Mouse (Mus musculus) v-Abl transformed pro-B cells (cell line): ENCODE results near the gene Kdm6a.

Experiments
- in situ Hi-C, 2 experiments: fragments of 400-800 bp; cut with MboI; formaldehyde crosslinking; loops; one replicate each; pipeline ENCODE4 v1.15.1; 2025; ENCODE audit not compliant: unreplicated experiment in 2 of 2

Kdm6a gene

DNA sequence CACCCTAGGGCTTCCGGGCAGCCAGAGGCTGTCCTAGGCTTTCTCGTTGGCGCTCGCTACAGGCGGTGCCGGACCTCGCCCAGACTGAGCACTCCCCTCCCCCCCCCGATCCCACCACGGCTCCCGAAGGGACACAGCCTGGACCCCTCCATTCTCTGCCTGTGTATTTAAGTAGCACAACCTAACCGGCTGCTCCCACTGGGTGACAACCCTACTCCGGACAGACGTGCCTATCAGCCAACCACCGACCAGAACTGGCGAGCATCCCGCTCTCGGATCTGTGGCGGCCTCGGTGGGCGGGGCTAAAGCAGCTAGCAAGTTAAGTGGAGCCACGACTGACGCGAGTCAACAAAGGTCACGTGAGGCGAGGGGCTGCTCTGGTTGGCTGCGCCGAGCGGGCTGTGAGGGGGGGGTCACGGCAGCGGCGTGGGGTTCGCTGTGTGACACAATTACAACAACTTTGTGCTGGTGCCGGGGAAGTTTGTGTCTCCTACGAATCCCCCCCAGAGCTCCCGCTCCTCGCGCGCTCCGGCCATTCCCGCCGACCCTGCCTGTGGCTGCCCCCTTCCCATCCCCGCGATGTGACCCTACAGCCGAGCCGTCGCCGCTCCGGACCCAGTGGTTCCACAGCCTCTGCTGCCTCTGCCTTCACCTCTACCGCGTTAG, at the start of gene Kdm6a:
TSS of gene Kdm6a (plus strand) at position 384 of the 666 bp plus-strand sequence.
- in situ Hi-C loops: loop anchor here (5.0 to 25.0 kb wide), 3 partner anchors 80 to 600 kb away; partner anchors contain the start of gene Fundc1 (in 1 of the 2)

DNA sequence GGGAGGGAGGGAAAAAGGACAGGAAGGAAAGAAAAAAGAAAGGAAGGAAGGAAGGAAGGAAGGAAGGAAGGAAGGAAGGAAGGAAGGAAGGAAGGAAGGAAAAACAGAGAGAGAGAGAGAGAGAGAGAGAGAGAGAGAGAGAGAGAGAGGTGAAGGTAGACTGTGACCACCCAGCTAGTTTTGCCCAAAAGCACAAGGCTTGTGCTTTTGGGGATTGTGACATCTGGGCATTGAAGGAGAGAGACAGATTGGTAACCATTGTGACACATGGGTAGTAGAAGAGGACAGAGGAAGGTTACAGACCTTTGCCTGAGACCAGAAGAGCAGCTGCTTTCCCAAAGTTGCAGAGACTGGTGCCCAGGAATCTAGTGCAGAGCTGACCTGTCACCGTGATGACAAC, 16.8 kb upstream of the Kdm6a start, which contains the start of gene Dusp21:
TSS of gene Dusp21 (plus strand) at position 301 of the 400 bp plus-strand sequence.
- in situ Hi-C loops: no loop called here

DNA sequence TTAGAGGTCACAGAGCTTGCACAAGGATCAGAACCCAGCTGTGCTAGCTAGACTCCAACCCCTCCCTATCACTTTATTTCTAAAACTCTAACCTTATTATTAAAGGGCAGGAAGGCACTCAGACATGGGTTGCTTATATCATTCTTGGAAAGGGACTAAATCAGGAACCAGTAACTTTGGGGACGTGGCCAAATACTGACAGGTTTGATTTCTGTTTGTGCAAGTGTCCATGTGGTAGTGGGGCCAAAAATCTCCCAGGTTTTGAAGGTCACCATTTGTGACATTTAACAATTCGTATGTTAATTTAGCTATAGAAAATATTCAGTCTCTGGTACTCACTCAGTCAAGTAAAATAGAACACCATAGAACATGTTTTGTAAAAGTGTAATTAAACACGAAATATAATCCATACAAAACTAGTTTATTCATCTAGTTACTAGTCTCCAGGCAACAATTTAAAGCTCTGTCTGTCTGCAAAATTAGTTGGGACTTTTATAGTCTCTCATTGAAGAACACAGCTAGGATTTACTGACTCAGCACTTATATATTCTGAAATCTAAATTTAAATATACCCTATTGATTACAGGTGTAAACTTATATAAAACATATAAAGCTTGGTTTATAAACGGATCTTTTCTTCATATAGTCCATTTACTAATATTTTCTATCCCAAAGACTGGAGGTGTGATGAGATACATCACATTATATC, 1.5 kb upstream of the Kdm6a start:
- in situ Hi-C loops: loop anchor here (5.0 to 25.0 kb wide), 3 partner anchors 81 to 599 kb away; partner anchors contain the start of gene Fundc1 (in 1 of the 2)

DNA sequence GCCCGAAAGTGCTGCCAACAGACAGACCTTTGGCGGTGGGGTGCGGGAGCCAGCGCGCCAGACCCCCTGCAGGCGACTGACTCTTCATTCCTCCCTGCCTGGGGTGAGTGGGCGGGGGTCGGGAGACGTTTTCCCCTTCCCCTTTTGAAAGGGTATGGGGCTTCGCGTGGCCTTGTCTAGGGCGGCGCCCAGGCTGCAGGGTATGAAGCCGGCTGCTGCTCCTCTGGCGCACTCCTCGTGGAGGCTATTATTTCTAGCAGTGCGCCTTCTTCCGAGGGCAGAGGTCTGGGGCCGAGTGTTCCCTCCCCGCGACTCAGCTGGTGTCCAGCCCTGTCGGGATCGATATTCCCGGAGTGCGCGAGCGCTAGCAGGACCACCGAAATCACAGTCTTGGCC, 581 bp upstream of the Kdm6a start:
- in situ Hi-C loops: loop anchor here (5.0 to 25.0 kb wide), 3 partner anchors 81 to 599 kb away; partner anchors contain the start of gene Fundc1 (in 1 of the 2)

DNA sequence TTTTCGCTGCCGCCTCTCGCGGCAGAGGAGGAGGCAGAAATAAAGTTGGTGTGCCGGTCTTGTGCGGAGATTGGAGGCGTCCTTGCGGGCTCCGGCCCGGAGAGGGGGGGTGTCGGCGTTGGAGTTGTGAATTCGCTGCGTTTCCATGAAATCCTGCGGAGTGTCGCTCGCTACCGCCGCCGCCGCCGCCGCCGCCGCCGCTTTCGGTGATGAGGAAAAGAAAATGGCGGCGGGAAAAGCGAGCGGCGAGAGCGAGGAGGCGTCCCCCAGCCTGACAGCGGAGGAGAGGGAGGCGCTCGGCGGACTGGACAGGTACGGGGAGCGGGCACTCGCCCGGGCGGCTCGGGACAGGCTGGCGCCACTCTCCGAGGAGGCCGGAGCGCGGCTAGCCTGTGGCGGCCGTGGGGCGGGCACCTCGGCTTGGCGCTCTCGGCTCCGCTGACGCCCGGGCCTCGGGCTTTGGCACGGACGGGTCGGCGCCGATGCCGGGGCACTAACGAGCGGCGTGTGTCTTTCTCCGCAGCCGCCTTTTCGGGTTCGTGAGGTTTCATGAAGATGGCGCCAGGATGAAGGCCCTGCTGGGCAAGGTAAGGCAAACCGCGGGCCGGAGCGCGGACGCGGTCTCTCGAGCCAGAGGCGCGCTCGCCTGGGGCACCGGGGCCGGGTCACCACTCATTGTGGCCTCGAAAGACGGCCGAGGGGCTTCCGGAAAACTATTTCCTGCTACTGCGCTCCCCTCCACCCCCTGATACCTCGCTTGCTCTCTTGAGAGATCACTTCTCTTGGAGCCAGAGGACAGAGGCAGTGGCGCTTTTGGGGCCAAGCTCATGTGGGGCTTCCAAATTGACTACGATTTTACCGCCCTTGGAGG, 721 bp downstream of the Kdm6a start:
- in situ Hi-C loops: loop anchor here (5.0 to 25.0 kb wide), 3 partner anchors 79 to 601 kb away; partner anchors contain the start of gene Fundc1 (in 1 of the 2)

DNA sequence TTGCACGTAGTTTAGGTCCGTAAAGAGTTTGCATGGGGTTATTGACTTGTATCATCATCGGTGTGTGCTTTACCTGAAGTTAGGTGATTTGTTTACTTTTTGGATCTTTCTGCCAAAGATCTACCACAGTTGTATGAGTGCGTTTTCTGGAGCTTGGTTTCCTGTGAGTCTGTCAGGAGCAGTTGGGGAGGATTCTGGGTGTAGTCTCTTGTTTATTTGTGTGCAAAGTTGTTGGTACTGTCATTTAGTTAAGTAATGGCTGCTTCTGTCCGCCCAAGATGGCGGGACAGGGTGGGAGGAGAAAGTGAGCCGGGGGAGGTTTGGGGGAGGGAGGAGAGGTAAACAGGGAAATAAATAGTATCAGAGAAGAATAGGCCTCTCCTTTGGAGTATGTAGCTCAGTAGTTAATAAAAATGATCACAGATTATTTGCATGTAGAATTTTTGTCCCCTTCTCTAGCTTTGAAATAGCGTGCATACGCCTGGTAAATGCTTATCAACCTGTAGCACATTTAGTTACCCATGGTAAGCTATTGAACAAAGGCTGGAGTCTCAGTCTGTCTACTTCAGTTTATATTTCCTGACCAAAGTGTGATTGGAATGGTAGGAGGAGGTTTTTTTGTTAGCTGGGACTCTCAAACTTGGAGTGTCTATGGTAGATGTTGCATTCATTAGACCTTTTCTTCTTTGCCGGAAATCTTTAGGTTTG, 1.7 kb downstream of the Kdm6a start:
- in situ Hi-C loops: loop anchor here (5.0 to 25.0 kb wide), 3 partner anchors 78 to 602 kb away; partner anchors contain the start of gene Fundc1 (in 1 of the 2)

DNA sequence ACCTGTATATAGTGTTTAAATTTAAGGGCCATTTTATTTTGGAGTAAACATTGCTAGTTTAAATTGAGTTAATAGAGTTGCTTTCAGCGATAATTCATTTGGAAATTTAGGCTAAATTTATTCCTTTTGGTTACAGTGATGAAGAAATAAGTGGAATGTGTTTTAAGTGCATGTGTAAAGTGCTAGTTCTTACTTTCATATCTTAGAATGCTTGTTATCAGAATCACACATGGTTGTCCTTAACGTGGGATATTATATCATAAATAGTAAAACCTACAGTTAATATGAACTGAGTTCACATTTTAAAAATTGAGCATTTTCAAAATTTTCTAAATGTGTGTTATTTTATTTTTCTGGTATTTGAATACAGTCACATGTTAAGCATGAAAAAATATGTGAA, 2.7 kb downstream of the Kdm6a start:
- in situ Hi-C loops: loop anchor here (10.0 to 25.0 kb wide), 2 partner anchors 80 to 603 kb away; partner anchors contain the start of gene Fundc1 (in 1 of the 2)

DNA sequence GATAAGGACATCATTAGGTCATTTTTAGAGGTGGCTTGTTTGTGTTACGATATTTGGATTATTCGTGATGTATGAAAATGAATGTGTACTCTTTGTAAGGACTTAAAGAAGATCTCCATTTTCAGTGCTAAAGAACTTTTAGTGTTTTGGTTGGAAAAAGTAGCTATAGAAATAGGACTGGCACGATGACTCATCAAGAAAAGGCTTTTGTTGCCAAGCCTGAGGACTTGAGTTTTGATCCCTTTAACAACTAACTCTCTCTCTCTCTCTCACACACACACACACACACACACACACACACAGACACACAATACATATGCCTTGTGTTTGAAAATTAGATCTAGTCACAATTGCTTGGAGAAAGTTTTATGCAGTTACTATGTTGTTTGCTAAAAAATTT, 4.6 kb downstream of the Kdm6a start:
- in situ Hi-C loops: loop anchor here (10.0 to 25.0 kb wide), 2 partner anchors 78 to 605 kb away; partner anchors contain the start of gene Fundc1 (in 1 of the 2)

DNA sequence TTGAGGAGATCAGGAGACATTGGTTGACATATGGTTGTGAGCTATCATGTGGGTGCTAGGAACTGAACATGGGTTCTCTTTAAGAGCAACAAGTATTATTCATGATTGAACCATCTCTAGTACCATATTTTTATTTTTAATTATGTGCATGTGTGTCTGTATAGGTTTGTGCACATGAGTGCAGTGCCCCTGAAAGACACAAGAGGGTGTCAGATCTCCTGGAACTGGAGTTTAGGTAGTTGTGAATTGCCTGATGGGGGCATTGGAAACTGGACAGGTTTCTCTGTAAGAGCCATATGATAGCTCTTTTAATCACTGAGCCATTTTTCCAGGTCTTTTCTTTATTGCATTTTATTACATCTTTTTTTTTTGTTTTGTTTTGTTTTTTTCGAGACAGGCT, 6.6 kb downstream of the Kdm6a start:
- in situ Hi-C loops: loop anchor here (10.0 to 25.0 kb wide), 2 partner anchors 76 to 607 kb away; partner anchors contain the start of gene Fundc1 (in 1 of the 2)

DNA sequence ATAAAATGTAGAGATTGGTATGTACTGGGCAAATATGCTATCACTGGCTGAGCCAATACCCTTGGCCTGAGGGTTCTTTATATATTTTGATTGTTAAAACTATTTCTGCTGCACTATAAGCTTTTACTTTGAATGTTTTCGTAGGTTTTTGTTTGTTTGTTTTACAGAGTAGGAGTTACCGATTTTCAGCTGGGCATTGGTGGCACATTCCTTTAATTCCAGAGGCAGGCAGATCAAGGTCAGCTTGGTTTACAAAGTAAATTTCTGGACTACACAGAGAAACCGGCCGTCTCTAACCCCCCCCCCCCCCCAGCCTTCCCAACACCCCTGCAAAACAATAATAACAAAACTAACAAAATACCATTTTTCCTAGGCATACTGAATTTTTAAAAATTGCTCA, 12.5 kb downstream of the Kdm6a start:
- in situ Hi-C loops: loop anchor here (25.0 kb wide), 1 partner anchor 613 kb away; the partner anchor contains the start of gene Fundc1 (in 2 of the 2)

DNA sequence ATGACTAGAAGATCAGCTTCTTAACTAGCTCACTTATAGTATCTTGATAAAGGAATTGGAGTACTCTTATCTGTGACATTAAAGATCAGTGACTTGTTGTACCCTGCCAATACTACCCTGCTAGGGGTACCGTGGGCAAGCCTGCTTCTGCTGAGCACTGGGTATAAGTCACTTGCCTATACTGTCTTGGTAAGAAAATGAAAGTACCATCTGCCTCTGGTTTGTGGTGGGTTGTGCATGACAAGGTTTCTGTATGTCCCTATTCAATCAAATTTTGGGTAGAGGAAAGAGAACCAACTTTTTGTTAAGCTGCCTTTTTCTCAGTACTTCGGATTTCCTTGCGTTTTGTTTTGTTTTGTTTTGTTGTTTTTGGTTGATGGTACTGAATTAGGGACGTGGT, 15.4 kb downstream of the Kdm6a start:
- in situ Hi-C loops: loop anchor here in 1 of 2 experiments (25.0 kb wide), 1 partner anchor 616 kb away; the partner anchor contains the start of gene Fundc1

DNA sequence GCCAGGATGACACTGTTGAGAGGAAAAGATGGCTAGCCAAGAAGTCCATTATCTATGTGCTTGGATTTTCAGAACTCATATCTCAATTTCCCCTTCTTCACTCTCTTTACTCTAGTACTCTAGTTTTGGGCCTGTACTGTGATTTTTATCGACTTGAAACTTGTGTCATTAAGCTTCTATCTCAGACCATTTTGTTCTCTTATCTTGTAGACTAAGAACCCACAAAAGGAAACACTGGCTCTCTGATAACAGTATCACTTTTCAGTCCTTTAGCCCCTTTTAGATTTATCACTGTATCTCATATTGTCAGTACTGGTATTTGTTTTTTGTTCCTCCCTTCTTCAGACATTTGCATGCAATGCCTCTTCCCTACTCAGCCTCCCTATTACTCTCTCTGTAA, 17.1 kb downstream of the Kdm6a start:
- in situ Hi-C loops: loop anchor here in 1 of 2 experiments (25.0 kb wide), 1 partner anchor 617 kb away; the partner anchor contains the start of gene Fundc1

DNA sequence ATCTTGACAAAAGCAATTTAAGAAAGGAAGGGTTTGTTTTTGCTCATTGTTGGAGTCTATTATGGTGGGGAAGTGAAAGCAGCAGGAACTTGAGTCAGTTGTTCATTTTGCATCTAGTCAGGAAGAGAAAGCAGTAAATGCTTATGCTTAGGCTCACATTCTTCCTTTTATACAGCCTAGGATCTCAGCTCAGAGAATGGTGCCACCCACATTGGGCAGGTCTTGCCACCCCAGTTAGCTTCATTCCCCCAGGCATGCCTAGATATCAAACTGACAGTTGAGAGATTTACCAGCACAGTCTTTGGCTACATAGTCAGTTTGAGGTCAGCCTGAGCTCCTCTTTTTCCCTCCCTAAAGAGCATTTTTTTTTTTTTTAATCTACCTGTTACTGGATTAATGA, 24.8 kb downstream of the Kdm6a start:
- in situ Hi-C loops: loop anchor here in 1 of 2 experiments (25.0 kb wide), 1 partner anchor 625 kb away; the partner anchor contains the start of gene Fundc1

DNA sequence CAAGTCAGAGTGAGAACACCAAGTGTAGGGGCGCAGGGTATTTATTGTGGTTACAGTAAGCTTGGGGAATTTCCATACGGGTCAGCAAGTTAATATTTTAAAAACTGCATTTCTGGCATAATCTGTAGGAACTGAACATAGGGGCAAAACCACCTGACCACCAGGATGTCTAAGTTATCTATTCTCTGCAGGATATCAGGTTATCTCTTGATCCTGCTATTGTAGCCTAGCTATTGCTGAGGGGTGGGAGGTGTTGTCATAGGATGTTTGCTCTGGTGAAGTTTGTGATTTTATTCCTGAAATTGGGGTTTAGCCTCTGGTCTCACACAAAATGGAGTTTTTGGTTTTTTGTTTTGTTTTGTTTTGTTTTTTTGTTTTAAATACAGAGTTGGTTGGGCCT, 25.9 kb downstream of the Kdm6a start:
- in situ Hi-C loops: loop anchor here in 1 of 2 experiments (25.0 kb wide), 1 partner anchor 626 kb away; the partner anchor contains the start of gene Fundc1

DNA sequence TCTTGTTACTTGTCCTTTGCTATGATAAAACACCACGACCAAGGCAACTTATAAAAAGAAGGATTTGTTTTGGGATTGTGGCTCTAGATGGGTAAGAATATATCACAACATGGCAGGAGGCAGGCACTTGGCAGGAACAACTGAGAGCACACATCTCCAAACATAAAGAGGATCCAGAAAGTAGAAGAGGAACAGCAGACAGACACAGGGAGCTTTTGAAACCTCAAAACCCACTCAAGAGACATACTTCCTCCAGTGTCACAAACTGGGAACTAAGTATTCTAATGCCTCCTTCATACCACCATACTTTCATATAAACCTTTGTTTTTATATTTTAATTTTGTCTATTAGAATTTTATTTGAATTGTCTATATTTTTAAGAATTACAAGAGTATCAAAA, 77.2 kb downstream of the Kdm6a start:
- in situ Hi-C loops: no loop called here

DNA sequence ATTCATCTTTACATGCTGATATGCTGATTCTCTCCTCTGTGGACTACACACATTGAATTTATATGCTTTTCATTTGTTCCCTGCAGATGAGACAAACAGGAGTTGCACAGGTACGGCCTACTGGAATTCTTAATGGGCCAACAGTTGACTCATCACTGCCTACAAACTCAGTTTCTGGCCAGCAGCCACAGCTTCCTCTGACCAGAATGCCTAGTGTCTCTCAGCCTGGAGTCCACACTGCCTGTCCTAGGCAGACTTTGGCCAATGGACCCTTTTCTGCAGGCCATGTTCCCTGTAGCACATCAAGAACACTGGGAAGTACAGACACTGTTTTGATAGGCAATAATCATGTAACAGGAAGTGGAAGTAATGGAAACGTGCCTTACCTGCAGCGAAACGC, 88.2 kb downstream of the Kdm6a start:
- in situ Hi-C loops: loop anchor here (25.0 kb wide), 1 partner anchor 688 kb away; the partner anchor contains the start of gene Fundc1 (in 2 of the 2)

DNA sequence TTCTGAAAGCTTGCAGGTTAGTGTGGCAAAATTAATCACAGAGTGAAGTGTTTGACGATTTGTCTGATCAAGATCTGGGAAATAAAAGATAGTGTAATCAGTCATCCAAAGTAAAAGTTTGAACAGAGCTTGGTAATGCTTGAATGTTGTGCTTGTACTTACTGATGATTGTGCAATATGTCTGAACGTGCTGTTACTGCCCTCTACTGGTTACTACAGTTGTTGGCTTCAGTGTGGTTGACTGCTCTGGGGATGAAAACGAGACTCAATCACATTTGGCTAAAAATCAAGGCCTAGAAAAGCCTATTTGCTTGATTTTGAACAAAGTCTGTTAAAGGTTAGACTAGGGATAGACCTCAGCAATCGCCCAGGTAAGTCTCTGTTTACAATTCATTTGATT, 92.4 kb downstream of the Kdm6a start:
- in situ Hi-C loops: loop anchor here (25.0 kb wide), 1 partner anchor 692 kb away; the partner anchor contains the start of gene Fundc1 (in 2 of the 2)

DNA sequence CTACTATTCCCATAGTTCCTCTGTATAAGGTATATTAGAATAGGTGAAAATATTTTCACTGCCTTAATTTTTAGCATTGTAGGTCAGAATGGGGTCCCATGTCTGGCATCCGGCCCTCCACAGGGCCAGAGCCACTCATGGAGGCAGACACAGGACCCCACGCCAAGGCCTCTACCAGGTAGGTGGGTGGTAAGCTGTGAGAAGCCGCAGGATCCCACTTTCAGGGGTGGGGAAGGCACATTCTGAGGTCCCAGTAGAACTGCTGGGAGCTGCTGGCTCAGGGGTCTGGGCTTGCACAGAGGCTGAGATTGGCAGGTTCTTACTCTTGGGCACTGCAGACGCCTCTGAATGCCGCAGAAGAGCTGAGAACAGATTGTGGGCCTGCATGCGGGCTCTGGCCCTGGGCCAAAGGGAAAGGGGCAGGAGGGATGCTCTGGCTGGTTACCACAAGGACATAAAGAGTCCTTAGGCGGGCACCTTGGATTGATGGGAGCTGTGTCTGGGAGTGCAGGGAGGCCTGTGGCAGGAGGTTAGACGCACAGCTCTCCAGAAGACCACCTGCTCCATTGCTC, 95.9 kb downstream of the Kdm6a start:
- in situ Hi-C loops: loop anchor here (25.0 kb wide), 1 partner anchor 696 kb away; the partner anchor contains the start of gene Fundc1 (in 2 of the 2)

DNA sequence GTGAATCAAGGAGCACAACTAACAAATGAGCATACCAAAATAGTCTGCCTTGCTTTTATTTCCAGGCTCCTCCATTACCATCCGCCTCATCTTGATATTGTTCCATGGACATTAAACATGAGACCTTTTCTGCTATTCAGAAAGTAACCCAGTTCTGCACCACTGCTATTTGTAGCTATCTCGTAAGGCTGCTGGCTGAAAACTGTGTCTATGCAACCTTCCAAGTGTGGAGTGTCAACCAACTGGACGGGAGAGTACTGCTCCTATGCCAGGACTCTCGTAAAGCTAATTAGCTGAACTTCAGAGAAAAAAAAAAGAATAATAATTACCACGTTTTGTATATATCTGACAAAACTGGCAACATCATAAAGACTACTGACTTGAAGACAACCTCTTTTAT, 116.2 kb downstream of the Kdm6a start:
- in situ Hi-C loops: no loop called here
